Mouse (Mus musculus) effector memory CD4-positive, alpha-beta T cell, adult 5 months (primary cell): Measurements from ENCODE around the gene Lrrc45. TPM values are rescaled to one million over a fixed set of nuclear protein-coding genes. Genes with fewer than 3 reads are reported as not detected.

Experiments
- polyA plus RNA-seq: library from polyadenylated mRNA; unstranded; fragments of 100-300 nt; shearing (Covaris generic); gene quantifications from one replicate; pipeline ENCODE4 v1.2.1, GENCODE M21; 2017

Lrrc45 gene
- polyA plus RNA-seq: 52.6 TPM

GRCm38 (mm10) chr11:120713580-120714518 lies at the start of gene Lrrc45, which contains the start of gene Cenpx:
TSS of gene Lrrc45 (plus strand) at chr11:120713925.
TSS of gene Cenpx (minus strand) at chr11:120713738.

DNA sequence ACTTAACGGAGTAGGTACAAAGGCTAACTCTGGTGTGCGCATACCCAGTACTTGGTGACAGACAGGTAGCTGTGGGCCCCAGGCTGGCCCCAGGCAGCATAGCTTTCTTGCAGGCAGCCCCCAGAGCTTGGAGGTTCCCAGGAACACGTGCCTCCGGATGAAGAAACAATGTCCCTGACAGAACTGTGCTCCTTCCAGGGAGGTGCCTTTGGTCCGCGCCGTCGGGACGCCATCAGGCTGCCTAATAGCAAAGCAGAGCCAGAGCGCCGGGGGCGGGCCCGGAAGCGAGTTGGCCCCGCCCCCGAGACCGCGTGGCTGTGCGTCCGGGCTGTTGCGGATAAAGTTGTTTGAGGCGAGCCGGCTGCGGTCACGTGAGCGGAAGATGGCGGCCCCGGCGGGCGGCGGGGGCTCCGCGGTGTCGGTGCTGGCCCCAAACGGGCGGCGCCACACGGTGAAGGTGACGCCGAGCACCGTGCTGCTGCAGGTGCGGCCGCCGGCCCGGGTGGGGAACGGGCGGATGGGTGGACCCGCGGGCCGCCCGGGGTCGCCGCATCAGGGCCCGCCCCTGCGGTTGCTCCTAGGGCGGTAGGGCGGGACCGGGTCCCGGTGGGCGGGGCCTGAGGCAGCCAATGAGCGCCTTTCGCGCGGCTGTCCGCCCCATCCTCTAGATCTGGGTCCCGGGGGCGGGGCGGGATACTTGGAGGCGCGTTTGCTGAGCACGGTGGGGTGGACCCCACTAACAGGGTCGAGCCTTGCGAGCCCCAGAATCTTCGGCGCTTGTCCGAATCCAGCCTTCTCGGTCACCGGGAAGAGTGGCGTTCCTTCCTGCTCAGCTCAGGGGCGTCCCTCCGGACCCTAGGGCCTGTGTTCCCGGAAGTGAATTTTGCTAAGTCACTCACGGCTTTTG lies 40.8 kb upstream of the Lrrc45 start, which contains the start of gene Aspscr1:
Gene Aspscr1, plus strand, starts transcription at position 287 of the 907 bp plus-strand sequence.

GRCm38 (mm10) chr11:120721124-120722066 lies 7.7 kb downstream of the Lrrc45 start, which contains the start of gene Rac3:
TSS of gene Rac3 (plus strand) at chr11:120721470.

DNA sequence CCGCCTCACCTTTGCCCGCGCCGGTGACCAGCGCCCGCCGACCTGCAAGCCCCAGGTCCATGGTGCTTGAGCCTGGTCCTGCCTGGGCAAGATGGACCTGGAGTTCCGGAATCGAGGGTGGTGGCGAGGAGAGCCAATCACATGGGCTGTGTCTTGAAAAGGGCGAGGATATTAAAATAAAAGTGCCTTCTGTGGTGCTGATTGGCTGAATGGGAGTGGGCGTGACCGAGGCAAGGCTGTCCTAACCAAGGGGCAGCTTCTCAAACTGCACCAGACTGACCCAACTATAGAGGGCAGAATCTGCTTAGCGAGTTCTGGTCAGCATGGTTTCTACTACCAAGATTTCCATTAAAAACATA lies 13.4 kb downstream of the Lrrc45 start, which contains the start of gene Dcxr:
Gene Dcxr, minus strand, starts transcription at position 113 of the 359 bp plus-strand sequence.

GRCm38 (mm10) chr11:120731858-120732680 lies 18.3 kb downstream of the Lrrc45 start, which contains the start of gene Cbr2:
TSS of gene Cbr2 (minus strand) at chr11:120732114.

GRCm38 (mm10) chr11:120762672-120763041 lies 48.9 kb downstream of the Lrrc45 start, which contains the start of gene Hmga1b:
TSS of gene Hmga1b (plus strand) at chr11:120762794.

Other genes with a start within 250 kb of the Lrrc45 start
- 10.7 TPM for gene Arl16, start 246.3 kb upstream of the Lrrc45 start, polyA plus RNA-seq
- 29.0 TPM for gene Mrpl12, start 229.3 kb upstream of the Lrrc45 start, polyA plus RNA-seq
- 9.9 TPM for gene Slc25a10, start 222.1 kb upstream of the Lrrc45 start, polyA plus RNA-seq
- gene Gcgr, start 183.2 kb upstream of the Lrrc45 start, polyA plus RNA-seq: not detected
- 63.3 TPM for gene Mcrip1, start 164.2 kb upstream of the Lrrc45 start, polyA plus RNA-seq
- gene Ppp1r27, start 162.8 kb upstream of the Lrrc45 start, polyA plus RNA-seq: not detected
- gene P4hb, start 140.7 kb upstream of the Lrrc45 start, polyA plus RNA-seq: 187 TPM
- 737 TPM for gene Arhgdia, start 132.3 kb upstream of the Lrrc45 start, polyA plus RNA-seq
- 275 TPM for gene Alyref, start 115.6 kb upstream of the Lrrc45 start, polyA plus RNA-seq
- gene Anapc11, start 115.5 kb upstream of the Lrrc45 start, polyA plus RNA-seq: 80.0 TPM
- gene Npb, start 105.4 kb upstream of the Lrrc45 start, polyA plus RNA-seq: not detected
- gene Pcyt2, start 96.0 kb upstream of the Lrrc45 start, polyA plus RNA-seq: 159 TPM
- gene Sirt7, start 88.7 kb upstream of the Lrrc45 start, polyA plus RNA-seq: 158 TPM
- 52.8 TPM for gene Mafg, start 80.3 kb upstream of the Lrrc45 start, polyA plus RNA-seq
- gene Pycr1, start 70.2 kb upstream of the Lrrc45 start, polyA plus RNA-seq: 0.24 TPM
- not detected for gene Myadml2, start 65.8 kb upstream of the Lrrc45 start, polyA plus RNA-seq
- gene Notum, start 52.8 kb upstream of the Lrrc45 start, polyA plus RNA-seq: not detected
- 103 TPM for gene Aspscr1, start 41.0 kb upstream of the Lrrc45 start, polyA plus RNA-seq
- 87.8 TPM for gene Cenpx, start 187 bp upstream of the Lrrc45 start, polyA plus RNA-seq
- 0.70 TPM for gene Rac3, start 7.5 kb downstream of the Lrrc45 start, polyA plus RNA-seq
- gene Dcxr, start 13.4 kb downstream of the Lrrc45 start, polyA plus RNA-seq: 11.1 TPM
- gene Cbr2, start 18.2 kb downstream of the Lrrc45 start, polyA plus RNA-seq: not detected
- gene Hmga1b, start 48.9 kb downstream of the Lrrc45 start, polyA plus RNA-seq: 15.1 TPM
- gene Rfng, start 70.3 kb downstream of the Lrrc45 start, polyA plus RNA-seq: 23.6 TPM
- gene Gps1, start 70.3 kb downstream of the Lrrc45 start, polyA plus RNA-seq: 79.8 TPM
- 40.0 TPM for gene Dus1l, start 82.5 kb downstream of the Lrrc45 start, polyA plus RNA-seq
- 50.6 TPM for gene Fasn, start 110.6 kb downstream of the Lrrc45 start, polyA plus RNA-seq
- 0.21 TPM for gene Ccdc57, start 218.9 kb downstream of the Lrrc45 start, polyA plus RNA-seq
- gene Slc16a3, start 234.6 kb downstream of the Lrrc45 start, polyA plus RNA-seq: 21.0 TPM